Mouse (Mus musculus) spleen, adult 2 months (tissue): ENCODE measurements around the gene 2810408A11Rik.

Experiments used
- CTCF ChIP-seq: fragments of 200-500 bp; IDR thresholded peaks from 2 replicates; pipeline ENCODE4 v1.5.1; 2011; ENCODE audit warnings: mild to moderate bottlenecking, inconsistent platforms; ENCODE audit not compliant: insufficient read depth, insufficient read length, insufficient replicate concordance; ENCODE audit errors: extremely low read depth
- POLR2A ChIP-seq: fragments of 200-500 bp; IDR thresholded peaks from 2 replicates; pipeline ENCODE4 v1.6.1; 2011; ENCODE audit warnings: low read depth, low read length, inconsistent platforms

DNA sequence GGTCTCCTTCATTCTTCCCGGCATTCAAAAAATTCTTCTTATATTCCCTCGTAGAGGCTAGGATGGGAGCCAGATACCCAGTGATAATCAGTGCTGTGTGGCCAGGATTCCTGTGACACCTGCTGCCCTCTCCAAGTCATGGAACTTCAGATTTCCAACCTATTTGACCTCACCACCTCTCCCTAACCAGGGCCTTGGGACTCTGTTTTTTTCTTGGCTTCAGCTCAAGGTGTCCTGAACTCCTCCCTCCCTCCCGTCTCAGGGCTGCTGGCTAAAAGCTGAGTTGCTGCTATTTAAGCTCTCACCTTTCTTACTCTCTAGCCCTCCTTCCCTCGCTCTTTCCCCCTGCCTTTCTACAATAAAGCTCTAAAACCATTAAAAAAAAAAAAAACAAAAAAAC lies 917 bp downstream of the 2810408A11Rik start:
- TF ChIP-seq CTCF (no peak), POLR2A (no peak)
